Mouse (Mus musculus) left cerebral cortex, postnatal 10 days (tissue): ENCODE measurements at regions not wholly inside any gene's neighbourhood (a gene's known extent, or its start where the extent isn't known, plus 50 kb on each side); places are given as distances from the start of the nearest gene placed in this dataset.
A peak's percentile ranks its signal among the peaks of the same experiment; 100 is the strongest.

Experiments used
- DNase-seq, 2 experiments: peaks; one replicate each; pipeline ENCODE4 v3.0.0; 2021 to 2022; ENCODE audit warnings: low spot score in 2 of 2, mixed read lengths in 1 of 2; ENCODE audit errors: extremely low spot score in 1 of 2
- intact Hi-C: fragments of 180-260 bp; cut with DNase I; formaldehyde crosslinking; loops from one replicate; pipeline ENCODE4 v1.15.1; 2025

GRCm38 (mm10) chr5:46488140-46488942 lies 630.9 kb upstream of the Lcorl start:
- DNase-seq, result no peak
- intact Hi-C loops, result no loop called here

GRCm38 (mm10) chr5:46486740-46487326 lies 629.4 kb upstream of the Lcorl start:
- intact Hi-C loops, result no loop called here
- no peak for DNase-seq

GRCm38 (mm10) chr5:46456356-46456755 lies 598.9 kb upstream of the Lcorl start:
- intact Hi-C loops, result no loop called here
- DNase-seq, result no peak

GRCm38 (mm10) chr5:46448274-46448673 lies 590.9 kb upstream of the Lcorl start:
- intact Hi-C loops, result loop anchor here (10.0 kb wide), 3 partner anchors 1537 to 1897 kb away; partner anchors contain the start of gene Slit2
- DNase-seq, result no peak

- peak in 1 of 2 experiments; percentile 24 for DNase-seq
- intact Hi-C loops, result loop anchor here (10.0 kb wide), 3 partner anchors 1539 to 1899 kb away; partner anchors contain the start of gene Slit2
These were observed 588.4 kb upstream of the Lcorl start for GRCm38 (mm10) chr5:46445844-46446243.

- intact Hi-C loops, result loop anchor here (10.0 kb wide), 3 partner anchors 1540 to 1900 kb away; partner anchors contain the start of gene Slit2
- DNase-seq, result no peak
These were observed 587.7 kb upstream of the Lcorl start for GRCm38 (mm10) chr5:46445122-46445521.

- intact Hi-C loops, result loop anchor here (10.0 kb wide), 3 partner anchors 1541 to 1901 kb away; partner anchors contain the start of gene Slit2
- DNase-seq, result peak in 1 of 2 experiments; percentile 23
These were observed 586.5 kb upstream of the Lcorl start for GRCm38 (mm10) chr5:46443805-46444340.

GRCm38 (mm10) chr5:46442600-46443248 lies 585.3 kb upstream of the Lcorl start:
- no peak for DNase-seq

GRCm38 (mm10) chr5:46441716-46442115 lies 584.3 kb upstream of the Lcorl start:
- intact Hi-C loops, result loop anchor here (10.0 kb wide), 3 partner anchors 1543 to 1903 kb away; partner anchors contain the start of gene Slit2
- DNase-seq, result no peak

More at GRCm38 (mm10) chr5:46442600-46443248, 585.3 kb upstream of the Lcorl start:
- intact Hi-C loops, result loop anchor here (10.0 kb wide), 3 partner anchors 1542 to 1902 kb away; partner anchors contain the start of gene Slit2

GRCm38 (mm10) chr5:46431644-46432367 lies 574.4 kb upstream of the Lcorl start:
- intact Hi-C loops, result no loop called here
- DNase-seq, result no peak

GRCm38 (mm10) chr5:46422738-46423137 lies 565.3 kb upstream of the Lcorl start:
- DNase-seq, result no peak
- intact Hi-C loops, result no loop called here

- intact Hi-C loops, result no loop called here
- DNase-seq, result no peak
These were observed 549.6 kb upstream of the Lcorl start for GRCm38 (mm10) chr5:46406969-46407368.

- no peak for DNase-seq
- intact Hi-C loops, result no loop called here
These were observed 549.0 kb upstream of the Lcorl start for GRCm38 (mm10) chr5:46406404-46406803.

GRCm38 (mm10) chr5:46386591-46386990 lies 529.2 kb upstream of the Lcorl start:
- no peak for DNase-seq
- intact Hi-C loops, result no loop called here

GRCm38 (mm10) chr5:46367328-46367727 lies 509.9 kb upstream of the Lcorl start:
- intact Hi-C loops, result no loop called here
- DNase-seq, result no peak

- intact Hi-C loops, result no loop called here
- DNase-seq, result no peak
These were observed 506.2 kb upstream of the Lcorl start for GRCm38 (mm10) chr5:46363661-46364060.

- intact Hi-C loops, result no loop called here
- no peak for DNase-seq
These were observed 504.2 kb upstream of the Lcorl start for GRCm38 (mm10) chr5:46361637-46362036.

GRCm38 (mm10) chr5:46348448-46348847 lies 491.0 kb upstream of the Lcorl start:
- no peak for DNase-seq
- intact Hi-C loops, result loop anchor here (5.0 to 10.0 kb wide), 4 partner anchors 491 to 874 kb away; partner anchors contain the start of gene Lcorl
